Mouse (Mus musculus) gonadal fat pad, adult 2 months (tissue): ENCODE data around the gene Bend3. TPM values are rescaled to one million over a fixed set of nuclear protein-coding genes. Genes with fewer than 3 reads are reported as not detected.
"Not testable (repeated sequence)": the region's sequence is repeated elsewhere in the genome, so short reads cannot be mapped to it uniquely, and the experiment has no call there.

Experiments used
- DNase-seq: peaks from one replicate; pipeline ENCODE4 v3.0.0-alpha.2; 2012; ENCODE audit warnings: low read depth
- polyA plus RNA-seq: library from polyadenylated mRNA; depleted of rRNA; stranded (reverse); fragments of >200 nt; gene quantifications from 2 replicates; pipeline ENCODE4 v1.2.3, GENCODE M21; 2012

The Bend3 gene
- polyA plus RNA-seq, 1 experiment: 4.5 TPM

DNA sequence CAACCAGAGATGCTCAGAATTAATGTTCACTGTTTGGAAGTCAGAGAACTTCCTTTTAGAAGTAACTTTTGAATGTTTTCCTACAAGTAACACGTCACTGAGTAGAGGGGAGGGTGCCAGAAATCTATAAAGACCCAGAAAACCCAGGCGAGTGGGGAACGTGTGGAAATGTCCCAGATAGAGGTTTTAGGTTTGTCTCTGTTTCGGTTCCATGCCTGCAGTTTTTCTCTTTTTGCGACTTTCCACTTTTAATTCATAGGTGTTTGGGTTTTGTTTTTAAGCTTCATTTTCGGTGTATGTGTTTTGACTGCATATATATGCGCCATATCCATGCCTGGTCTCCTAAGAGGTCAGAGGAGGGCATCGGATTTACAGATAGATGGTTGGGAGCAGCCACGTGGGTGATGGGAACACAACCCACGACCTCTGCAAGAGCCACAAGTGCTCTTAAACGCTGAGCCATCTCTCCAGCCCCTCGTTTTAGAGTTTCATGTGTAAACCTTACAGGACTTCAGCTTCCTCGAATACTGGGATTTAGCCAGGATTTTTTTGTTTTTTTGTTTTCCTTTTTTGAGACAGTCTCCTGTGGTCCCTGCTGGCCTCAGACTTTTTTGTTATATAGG is 1.7 kb downstream of the Bend3 start:
- DNase-seq: no peak

DNA sequence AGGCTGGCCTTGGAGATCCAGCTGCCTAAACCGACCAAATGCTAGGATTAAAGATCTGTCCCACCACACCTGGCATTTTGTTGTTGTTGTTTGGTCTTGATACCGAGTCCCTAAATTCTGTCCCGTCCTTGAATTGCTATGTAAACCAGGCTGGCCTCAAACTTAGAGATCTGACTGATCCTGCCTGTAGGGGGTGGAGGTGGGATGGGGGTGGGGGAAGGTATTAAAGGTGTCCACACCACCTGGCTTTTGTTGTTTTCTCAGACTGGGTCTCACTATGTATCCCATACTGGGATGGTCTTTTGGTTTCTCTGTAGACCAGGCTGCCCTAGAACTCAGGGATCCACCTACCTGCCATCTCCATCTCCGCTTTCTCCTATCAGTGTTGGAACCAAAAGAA is 2.5 kb downstream of the Bend3 start:
- no peak for DNase-seq

DNA sequence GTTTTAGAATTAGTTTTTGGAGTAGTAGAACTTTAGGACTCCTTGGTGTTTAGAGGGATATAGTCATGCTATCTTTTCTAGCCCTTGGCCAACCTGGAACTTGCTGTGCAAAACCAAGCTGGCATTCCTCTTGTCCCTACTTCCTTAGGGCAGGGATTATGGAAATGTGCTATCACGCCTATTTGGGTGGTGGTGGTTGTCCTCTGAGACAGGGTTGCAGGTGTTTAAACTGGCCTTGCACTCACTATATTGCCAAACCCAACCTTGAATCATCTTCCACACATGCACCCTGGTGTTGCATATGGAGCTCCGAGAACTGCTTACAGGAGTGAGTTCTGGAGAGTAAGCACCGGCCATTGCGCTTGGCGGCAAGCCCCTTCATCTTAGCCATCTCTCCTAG is 3.4 kb downstream of the Bend3 start:
- DNase-seq: peak; percentile 74

DNA sequence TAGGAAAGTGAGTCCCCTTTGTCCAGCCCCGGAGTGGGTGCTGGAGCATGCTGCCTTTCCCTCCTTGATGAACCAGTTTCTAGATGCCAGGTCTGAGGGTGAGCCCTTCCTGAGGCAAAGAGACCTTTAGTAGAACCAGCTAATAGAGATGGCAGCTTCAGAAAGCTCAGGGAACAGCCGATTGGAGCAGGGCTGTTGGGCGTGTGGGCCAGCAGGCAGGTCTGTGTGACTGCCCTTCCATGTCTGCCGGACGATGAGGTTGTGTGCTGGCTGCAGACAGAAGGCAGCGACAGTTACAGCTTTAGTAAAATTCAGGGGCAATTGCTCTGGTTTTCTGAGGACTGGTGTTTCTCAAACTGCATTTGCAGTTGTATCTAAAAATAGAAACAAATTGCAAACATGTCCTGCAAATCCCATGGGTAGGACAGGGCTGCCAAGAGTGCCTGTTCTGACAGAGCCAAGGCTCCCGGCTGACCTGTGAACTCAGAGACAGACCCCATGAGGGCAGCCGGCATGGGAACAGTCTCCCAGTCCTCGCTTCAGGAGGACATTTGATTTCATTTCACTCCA is 4.9 kb downstream of the Bend3 start:
- no peak for DNase-seq

DNA sequence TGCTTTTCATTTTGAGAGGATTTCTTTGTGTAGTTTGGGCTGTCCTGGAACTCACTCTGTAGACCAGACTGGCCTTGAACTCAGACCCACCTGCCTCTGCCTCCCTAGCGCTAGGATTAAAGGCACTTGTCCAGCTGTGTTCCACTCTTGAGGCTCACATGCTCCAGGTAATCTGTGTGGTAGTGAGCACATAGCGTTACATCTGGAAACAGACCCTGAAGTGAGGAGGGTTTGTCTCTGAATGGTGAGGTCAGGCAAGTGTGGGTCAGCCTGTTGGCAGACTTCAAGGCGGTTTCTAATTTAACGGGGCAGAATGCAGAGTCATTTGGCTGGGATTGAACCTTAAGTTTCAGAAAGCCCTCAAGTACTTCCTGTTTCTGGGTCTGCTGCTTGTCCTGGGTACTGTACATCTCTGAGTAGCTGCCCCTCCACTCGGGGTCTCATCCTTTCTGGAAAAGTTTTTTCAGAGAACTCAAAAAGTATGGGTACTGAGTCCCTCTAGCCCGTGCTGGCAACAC is 7.2 kb downstream of the Bend3 start:
- DNase-seq: no peak

DNA sequence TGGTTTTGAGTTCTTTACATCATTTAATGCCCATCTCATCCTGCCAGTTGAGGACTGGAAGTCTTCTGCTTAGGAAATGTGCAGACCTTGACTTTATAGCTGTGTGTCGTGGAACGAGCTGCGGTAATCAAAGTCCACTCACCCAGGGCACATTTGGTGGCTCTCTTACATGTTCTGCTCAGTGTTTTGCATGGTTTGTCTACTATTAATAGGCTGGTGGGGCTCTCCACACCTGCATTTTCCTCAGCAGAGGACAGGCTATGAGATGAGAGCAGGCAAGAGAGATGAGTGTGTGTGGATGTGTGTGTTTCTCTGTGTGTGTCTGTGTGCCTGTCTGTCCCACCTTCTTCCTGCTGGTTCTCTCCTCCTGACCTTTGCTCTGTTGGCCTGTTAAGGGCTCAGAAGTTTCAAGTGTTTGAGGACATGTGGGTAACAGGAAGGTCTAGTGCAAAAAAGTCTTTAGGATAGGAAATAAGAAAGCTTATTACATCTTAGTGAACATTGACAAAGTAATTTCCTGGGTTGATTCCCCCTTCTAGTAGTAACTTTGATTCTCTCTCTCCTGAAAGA is 8.9 kb downstream of the Bend3 start:
- no peak for DNase-seq

DNA sequence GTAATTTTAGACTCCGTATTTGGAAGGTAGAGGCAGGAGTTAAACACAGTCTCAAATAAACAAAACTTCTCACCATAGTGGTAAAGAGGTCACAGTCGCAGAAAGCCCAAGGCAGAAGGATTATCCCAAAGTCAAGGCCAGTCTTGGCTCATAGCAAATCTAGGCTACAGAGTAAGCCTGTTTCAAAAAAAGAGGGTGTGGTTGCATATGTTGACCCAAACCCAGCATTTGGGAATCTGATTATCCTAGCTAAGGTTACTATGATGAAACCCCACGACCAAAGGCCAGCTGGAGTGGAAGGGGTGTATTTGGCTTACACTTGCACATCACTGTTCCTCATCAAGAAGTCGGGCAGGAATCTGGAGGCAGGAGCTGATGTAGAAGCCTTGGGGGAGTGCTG is 9.6 kb downstream of the Bend3 start:
- peak; percentile 61 for DNase-seq

DNA sequence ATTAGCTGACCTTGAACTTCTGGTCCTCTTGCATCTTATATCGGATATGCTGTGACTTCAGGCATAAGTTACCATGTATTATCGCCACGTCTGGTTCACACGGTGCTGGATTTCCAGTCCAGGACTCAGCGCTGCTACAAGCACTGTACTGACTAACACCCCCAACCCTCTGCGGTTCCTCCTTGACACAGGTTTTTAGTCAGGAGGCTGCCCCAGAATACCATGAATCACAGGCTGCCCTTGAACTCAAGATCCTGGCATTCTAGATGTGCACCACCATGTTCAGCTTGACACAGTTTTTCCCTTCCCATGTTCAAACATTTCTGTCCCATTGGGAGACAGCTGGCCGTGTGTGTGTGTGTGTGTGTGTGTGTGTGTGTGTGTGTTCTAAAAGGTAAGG is 10.5 kb downstream of the Bend3 start:
- DNase-seq: no peak

DNA sequence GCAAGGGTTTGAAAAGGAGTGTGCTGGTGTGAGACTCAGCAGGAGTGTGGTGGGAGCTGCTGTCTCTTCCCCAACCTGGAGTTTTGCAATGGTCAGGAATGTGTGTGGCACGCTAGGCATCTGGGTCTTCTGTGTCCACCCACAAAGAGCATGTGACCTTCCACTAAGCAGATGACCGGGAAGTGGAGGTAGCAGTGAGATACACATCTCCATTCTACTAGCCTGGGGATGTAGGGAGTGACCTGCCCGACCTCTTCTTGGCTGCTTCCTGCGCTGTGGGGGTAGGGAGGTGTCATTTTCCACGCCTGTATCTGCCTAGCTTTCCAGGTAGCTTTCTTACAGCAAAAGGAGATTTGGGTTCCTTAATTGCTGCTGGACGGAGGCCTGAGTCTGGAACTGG is 10.9 kb downstream of the Bend3 start:
- peak; percentile 62 for DNase-seq

DNA sequence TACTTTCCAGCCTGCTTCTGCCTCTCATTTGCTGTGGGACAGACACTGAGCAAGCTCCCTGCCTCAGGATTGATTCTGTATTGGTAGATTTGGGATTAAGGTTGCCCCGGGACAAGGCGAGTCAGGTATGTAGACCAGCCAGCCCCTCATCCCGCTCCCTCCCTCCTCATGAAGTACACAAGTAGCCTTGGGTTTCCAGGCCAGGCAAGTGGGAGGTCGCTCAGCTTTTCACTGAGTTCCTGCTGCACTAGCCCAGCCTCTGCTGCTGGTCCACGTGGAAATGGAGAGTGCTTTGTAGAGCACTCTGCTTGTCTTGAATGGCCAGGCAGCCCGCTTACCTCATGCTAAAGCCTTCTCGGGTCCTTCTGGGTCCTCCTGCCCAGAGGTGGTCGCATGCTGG is 11.4 kb downstream of the Bend3 start:
- no peak for DNase-seq

DNA sequence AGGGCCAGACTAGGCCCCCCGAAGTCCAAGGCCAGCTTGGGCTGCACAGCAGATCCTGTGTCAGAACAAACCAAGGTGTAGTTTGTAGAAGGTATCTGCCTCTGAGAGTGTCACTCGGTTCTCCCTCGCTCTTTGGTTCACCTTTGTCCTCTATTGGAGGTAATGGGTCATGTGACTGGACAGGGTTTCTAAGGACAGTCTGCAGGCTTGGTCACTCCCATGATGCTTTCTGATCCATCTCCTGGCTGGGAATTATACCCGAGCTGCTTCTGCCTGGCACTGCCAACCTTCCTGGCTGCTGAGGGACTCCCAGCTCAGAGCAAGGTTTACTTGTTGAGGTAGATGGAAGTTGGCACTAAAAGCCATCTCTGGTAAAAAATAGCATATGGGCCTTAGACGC is 12.2 kb downstream of the Bend3 start:
- no peak for DNase-seq

DNA sequence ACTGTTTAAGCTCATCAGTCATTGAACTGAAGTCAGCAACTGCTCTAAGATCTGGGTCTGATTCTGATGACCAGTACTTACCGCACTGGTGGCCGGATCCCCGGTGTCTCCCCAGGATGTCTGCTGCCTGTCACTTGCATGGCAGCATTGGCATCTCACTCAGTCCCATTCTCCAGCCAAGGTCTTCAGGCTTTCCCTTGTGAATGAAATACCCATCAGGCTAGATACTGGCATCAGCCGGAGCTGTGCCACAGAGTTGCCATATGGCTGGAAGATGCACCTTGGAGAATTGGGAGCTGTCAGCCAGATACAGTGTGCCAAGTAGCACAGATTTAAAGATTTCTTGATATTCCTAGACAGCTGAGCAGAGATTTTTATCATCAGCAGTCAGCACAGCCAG is 24.0 kb downstream of the Bend3 start:
- no peak for DNase-seq

DNA sequence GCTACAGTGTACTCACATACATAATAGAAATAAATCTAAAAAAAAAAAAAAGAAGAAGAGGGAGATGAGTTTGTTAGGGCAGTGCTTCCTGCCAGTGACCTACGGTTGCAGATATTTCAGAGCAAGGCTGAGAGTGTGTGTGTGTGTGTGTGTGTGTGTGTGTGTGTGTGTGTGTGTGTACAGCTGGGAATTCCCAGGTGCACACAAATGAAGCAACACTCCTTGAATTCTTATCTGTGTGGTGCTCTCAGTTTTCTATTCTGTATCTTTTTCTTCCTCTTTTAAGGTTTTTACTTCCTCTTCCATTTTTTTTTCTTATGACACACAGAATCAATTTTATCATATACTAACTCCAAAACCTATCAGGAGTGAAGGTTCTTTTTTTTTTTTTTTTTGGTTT is 25.7 kb downstream of the Bend3 start:
- no peak for DNase-seq

DNA sequence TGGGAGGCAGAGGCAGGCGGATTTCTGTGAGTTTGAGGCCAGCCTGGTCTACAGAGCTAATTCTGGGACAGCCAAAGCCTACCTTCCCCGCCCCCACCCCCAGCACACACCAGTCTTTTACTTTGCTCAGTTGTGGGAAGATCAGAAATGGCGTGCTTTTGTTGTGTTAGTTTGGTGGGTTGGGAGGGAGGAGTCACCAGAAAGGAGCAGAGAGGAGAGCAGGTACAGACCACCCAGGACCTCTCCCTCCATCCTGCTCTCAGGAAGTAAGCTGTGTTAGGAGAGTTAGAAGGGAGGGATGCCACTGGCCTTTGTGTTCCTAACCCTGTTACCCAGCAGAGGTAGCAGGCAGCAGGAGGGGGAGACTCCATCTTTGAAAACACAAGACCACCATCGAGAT is 28.4 kb downstream of the Bend3 start:
- no peak for DNase-seq

DNA sequence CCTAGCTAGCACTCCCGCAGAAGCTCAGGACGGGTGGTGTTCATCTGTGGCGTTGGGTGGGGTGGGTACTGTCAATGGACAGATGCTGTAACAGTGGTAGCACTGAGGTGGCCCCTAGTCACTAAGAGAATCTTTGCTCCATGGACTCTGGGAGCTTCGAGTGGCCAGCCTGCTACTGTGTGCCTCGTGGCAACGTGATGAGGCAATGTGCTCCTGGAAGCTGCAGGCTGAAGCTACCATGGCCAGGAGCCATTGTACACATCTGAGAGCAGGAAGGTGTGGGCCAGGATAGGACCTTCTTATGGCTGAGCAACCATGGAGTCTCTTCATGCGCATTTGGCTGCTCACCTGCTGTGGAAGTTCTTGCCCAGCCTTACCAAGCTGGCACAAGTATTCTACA is 30.6 kb downstream of the Bend3 start:
- no peak for DNase-seq

DNA sequence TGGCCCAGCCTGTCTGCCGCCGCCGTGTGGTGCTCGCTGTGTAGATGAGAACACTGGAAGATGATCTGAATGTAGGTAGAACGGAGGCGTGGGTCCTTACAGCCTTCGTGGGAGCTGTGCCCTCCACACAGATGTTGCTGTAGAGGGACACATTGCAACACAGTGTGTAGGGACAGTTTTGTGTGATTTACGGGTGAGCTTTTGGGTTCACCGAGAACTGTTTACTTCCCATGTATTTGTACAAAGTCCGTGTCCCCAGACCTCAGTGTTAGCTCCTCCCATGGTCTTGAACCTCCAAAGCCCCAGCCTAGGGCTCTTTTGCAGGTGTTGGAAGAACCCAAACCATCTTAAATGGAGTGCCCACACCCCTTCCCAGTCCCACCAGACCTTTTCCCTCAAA is 34.3 kb downstream of the Bend3 start:
- no peak for DNase-seq

DNA sequence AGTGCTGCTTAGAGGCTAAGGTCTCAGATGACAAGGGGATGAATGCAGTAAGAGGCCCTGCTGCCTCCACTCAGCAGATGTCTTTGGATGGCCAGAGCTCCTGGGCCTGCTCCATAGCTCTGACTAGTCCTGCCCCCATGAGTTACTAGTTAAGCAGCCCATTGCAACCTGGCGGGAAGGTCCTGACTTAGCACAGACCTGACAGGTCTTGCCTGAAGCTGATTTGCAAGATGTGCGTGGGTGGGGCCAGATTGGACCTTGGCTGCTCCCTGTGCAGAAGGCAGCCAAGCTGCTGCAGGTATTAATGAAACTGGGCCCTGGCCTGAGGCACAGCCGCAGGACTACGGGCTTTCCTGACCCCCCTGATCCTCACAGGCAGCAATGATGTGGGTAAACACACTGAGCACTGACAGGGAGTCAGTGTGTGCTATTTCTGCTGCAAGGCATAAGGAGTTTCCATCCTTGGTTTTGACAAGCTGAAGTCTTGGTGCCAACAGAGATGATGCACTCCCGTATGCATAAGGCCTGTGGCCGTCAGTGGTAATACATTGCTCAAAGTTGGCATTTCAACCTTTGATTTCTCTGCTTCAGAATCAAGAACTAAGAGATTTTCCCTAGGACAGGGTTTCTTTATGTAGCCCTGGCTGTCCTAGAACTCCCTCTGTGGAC is 38.5 kb downstream of the Bend3 start:
- DNase-seq: peak; percentile 81

DNA sequence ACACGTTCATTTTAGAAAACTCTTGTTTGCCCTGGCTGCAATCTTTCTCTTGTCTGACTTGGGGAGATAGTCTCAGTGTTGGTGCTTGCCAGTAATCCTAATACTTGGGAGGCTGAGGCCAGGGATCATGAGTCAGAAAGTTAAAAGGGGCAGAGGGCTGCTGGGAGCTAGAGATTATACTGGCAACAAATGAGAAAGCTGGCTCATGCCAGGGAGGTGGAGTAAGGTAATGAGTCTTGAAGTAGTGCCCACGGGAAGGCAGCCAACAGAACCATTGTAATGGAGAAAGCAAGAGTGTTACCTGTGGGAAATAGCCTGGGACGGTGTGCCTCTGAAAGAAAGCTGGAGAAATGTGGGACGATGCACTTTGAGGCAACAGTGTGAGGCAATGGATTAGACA is 39.2 kb downstream of the Bend3 start:
- peak; percentile 99 for DNase-seq

DNA sequence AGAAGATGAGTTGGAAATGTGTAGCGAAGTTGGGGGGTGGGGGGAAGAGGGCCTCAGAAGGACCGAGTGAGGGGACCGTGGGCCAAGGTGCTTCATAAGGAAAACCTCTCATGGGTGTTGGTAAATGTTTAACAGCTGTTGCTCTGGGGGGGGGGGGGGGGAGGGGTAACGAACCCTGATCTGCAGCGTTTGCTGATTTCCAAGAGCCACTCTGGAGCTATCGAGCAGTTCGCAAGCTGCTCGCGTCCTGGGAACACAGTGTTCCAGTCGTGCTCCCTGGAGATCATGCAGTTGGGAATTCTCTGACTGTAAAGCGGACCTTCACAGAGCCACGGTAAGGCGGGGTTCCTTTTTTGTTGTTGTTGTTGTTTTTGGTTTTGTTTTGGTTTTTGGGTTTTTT is 39.7 kb downstream of the Bend3 start:
- DNase-seq: no peak

DNA sequence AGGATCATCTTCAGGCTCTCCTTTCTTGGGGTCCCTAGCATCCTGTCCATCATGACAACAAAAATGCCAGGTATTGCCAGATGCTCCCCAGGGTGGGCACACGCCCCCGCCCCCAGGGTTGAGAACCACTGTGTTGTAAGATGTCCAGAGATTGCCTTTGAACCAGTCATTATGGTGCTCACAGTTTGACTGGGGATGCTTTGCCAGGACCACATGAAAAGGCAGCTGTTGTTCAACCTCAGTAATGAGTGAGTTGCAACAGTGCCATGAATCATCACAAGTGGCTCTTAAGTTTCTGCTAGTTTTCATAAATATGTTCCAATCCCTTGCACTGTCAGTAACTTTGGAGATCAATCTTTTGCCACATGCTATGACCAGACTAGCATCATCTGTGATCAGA is 41.3 kb downstream of the Bend3 start:
- no peak for DNase-seq

DNA sequence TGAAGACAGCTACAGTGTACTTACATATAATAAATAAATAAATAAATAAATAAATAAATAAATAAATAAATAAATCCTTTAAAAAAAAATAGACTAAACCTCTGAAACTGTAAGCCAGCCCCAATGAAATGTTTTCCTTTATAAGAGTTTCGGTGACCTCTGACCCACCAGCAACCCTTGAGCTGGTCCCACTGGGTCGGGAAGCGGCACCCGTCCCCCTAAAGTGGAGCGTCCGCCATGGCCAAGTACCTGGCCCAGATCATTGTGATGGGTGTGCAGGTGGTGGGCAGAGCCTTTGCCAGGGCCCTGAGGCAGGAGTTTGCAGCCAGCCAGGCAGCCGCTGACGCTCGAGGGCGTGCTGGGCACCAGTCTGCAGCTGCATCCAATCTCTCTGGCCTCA is 45.3 kb downstream of the Bend3 start, which contains the start of gene Gm9803:
Gene Gm9803 (plus strand): TSS at position 154 of the 400 bp plus-strand sequence.
- not testable (repeated sequence) for DNase-seq

DNA sequence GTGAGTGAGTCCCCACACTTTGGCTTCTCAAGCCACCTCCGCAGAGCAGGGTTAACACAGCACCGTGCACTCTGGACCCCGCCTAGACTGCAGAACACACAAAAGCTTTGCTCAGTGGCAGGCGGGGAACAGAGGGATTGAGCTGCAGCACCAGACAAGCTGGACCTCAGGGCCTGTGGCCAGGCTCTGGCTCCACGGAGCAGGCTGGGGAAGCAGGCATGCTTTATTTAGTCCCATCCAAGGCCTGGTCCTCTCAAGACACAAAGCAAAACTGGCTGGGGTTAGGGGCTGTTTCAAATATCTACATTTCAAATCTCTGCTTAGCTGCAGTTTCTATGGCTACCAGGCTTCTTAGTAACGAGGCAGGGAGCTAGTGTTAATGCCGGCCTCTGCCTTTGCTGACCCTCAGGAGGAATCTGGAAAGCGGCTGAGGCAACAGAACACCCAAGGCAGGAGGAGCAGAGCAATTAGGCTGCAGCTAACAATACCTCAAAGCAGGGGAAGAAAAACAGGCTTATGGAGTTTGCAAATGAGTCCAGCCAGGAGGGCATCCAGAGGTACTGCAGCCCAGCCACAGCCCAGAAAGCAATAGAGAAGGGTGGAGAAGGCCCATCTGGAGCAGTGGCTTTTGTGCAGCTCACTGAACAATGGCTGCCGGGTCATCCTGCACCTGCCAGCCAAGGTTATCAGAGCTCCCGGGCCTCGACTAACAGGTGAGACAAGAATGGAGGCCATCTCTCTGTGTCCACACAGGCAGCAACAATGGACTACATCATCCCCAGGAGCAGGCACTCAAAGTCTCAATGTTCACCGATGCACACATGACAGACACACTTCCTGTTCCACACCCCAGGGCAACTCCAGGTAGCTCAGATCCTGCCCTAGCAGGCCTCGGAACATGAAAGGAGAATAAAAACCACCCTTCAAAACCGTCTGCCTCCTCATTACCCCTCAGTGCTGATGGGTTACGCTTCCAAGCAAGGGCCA is 48.9 kb downstream of the Bend3 start:
- DNase-seq: no peak
